Mouse (Mus musculus): ENCODE measurements around the gene Chn1. TPM values are rescaled to one million over a fixed set of nuclear protein-coding genes. Genes with fewer than 3 reads are reported as not detected.

Gene Chn1
- total and polyA plus RNA-seq, 3 experiments = 0.30 to 1.2 (median 0.60) TPM

GRCm38 (mm10) chr2:73590106-73590505, 185.0 kb downstream of the Chn1 start:
- H3K4me1 ChIP-seq (ENCODE audit: insufficient read depth, low read depth, low read length) = no peaks in the 10 kb centered on the region
- TF ChIP-seq POLR2AphosphoS5 (IDR thresholded peaks at IDR 0.05; ENCODE audit: insufficient replicate concordance, low read depth, low read length) (no peak), TAL1 (conservative IDR thresholded peaks at IDR 0.05; ENCODE audit: low read depth, low read length) (no peak), GATA1 (IDR thresholded peaks at IDR 0.05; ENCODE audit: borderline replicate concordance, low read length) (no peak), CTCF (IDR thresholded peaks at IDR 0.05; ENCODE audit: low read depth, low read length) (no peak), GATA2 (IDR thresholded peaks at IDR 0.05; ENCODE audit: borderline replicate concordance, low read depth, low read length) (no peak)
- H3K4me3 ChIP-seq (ENCODE audit: low read depth, low read length) = no peak overlapping the region
- H3K9me3 ChIP-seq (replicated peaks) = no peaks in the 10 kb centered on the region
- ATAC-seq (ENCODE audit: extremely low read depth, insufficient number of reproducible peaks, low FRiP score, poor library complexity, severe bottlenecking) = no peak
- H3K36me3 ChIP-seq (replicated peaks) = no peaks in the 10 kb centered on the region
- no peak for DNase-seq (ENCODE audit: low spot score)
- H3K27me3 ChIP-seq (ENCODE audit: insufficient read depth, low read length) = no peaks in the 10 kb centered on the region; the same call in 1 of the 2 replicates

GRCm38 (mm10) chr2:73588951-73589350, 186.2 kb downstream of the Chn1 start:
- no peaks in the 10 kb centered on the region for H3K36me3 ChIP-seq (replicated peaks)
- TF ChIP-seq GATA2 (IDR thresholded peaks at IDR 0.05; ENCODE audit: borderline replicate concordance, low read depth, low read length) (no peak), CTCF (IDR thresholded peaks at IDR 0.05; ENCODE audit: low read depth, low read length) (no peak), GATA1 (IDR thresholded peaks at IDR 0.05; ENCODE audit: borderline replicate concordance, low read length) (no peak), TAL1 (conservative IDR thresholded peaks at IDR 0.05; ENCODE audit: low read depth, low read length) (no peak), POLR2AphosphoS5 (IDR thresholded peaks at IDR 0.05; ENCODE audit: insufficient replicate concordance, low read depth, low read length) (no peak)
- no peak overlapping the region for H3K4me3 ChIP-seq (ENCODE audit: low read depth, low read length)
- H3K27me3 ChIP-seq (ENCODE audit: insufficient read depth, low read length) = no peaks in the 10 kb centered on the region; the same call in 1 of the 2 replicates
- DNase-seq (ENCODE audit: low spot score) (no peak), ATAC-seq (ENCODE audit: extremely low read depth, insufficient number of reproducible peaks, low FRiP score, poor library complexity, severe bottlenecking) (no peak)
- no peaks in the 10 kb centered on the region for H3K4me1 ChIP-seq (ENCODE audit: insufficient read depth, low read depth, low read length)
- no peaks in the 10 kb centered on the region for H3K9me3 ChIP-seq (replicated peaks)

GRCm38 (mm10) chr2:73587109-73587506, 188.0 kb downstream of the Chn1 start:
- DNase-seq (ENCODE audit: low spot score) (no peak), ATAC-seq (ENCODE audit: extremely low read depth, insufficient number of reproducible peaks, low FRiP score, poor library complexity, severe bottlenecking) (no peak)
- Histone ChIP-seq H3K27me3 (ENCODE audit: insufficient read depth, low read length) (peaks cover 8% of the 10 kb centered on the region), H3K9me3 (replicated peaks) (no peaks in the 10 kb centered on the region), H3K4me3 (ENCODE audit: low read depth, low read length) (no peak overlapping the region), H3K36me3 (replicated peaks) (no peaks in the 10 kb centered on the region), H3K4me1 (ENCODE audit: insufficient read depth, low read depth, low read length) (no peaks in the 10 kb centered on the region)
- no peak for TF ChIP-seq TAL1 (conservative IDR thresholded peaks at IDR 0.05; ENCODE audit: low read depth, low read length)
- TF ChIP-seq POLR2AphosphoS5 (IDR thresholded peaks at IDR 0.05; ENCODE audit: insufficient replicate concordance, low read depth, low read length) = no peak
- TF ChIP-seq CTCF (IDR thresholded peaks at IDR 0.05; ENCODE audit: low read depth, low read length) = no peak
- no peak for TF ChIP-seq GATA1 (IDR thresholded peaks at IDR 0.05; ENCODE audit: borderline replicate concordance, low read length)
- TF ChIP-seq GATA2 (IDR thresholded peaks at IDR 0.05; ENCODE audit: borderline replicate concordance, low read depth, low read length) = no peak

GRCm38 (mm10) chr2:73586392-73587108, 188.6 kb downstream of the Chn1 start:
- H3K4me3 ChIP-seq (ENCODE audit: low read depth, low read length) = no peak overlapping the region
- DNase-seq (ENCODE audit: low spot score) = no peak
- H3K4me1 ChIP-seq (ENCODE audit: insufficient read depth, low read depth, low read length) = no peaks in the 10 kb centered on the region
- H3K36me3 ChIP-seq (replicated peaks) = no peaks in the 10 kb centered on the region
- no peaks in the 10 kb centered on the region for H3K9me3 ChIP-seq (replicated peaks)
- TF ChIP-seq POLR2AphosphoS5 (IDR thresholded peaks at IDR 0.05; ENCODE audit: insufficient replicate concordance, low read depth, low read length) (no peak), GATA1 (IDR thresholded peaks at IDR 0.05; ENCODE audit: borderline replicate concordance, low read length) (no peak), CTCF (IDR thresholded peaks at IDR 0.05; ENCODE audit: low read depth, low read length) (no peak), TAL1 (conservative IDR thresholded peaks at IDR 0.05; ENCODE audit: low read depth, low read length) (no peak), GATA2 (IDR thresholded peaks at IDR 0.05; ENCODE audit: borderline replicate concordance, low read depth, low read length) (no peak)
- peaks cover 8% of the 10 kb centered on the region for H3K27me3 ChIP-seq (ENCODE audit: insufficient read depth, low read length)
- ATAC-seq (ENCODE audit: extremely low read depth, insufficient number of reproducible peaks, low FRiP score, poor library complexity, severe bottlenecking) = no peak

- ATAC-seq (ENCODE audit: extremely low read depth, insufficient number of reproducible peaks, low FRiP score, poor library complexity, severe bottlenecking) (no peak), DNase-seq (ENCODE audit: low spot score) (no peak)
- no peak for TF ChIP-seq GATA2 (IDR thresholded peaks at IDR 0.05; ENCODE audit: borderline replicate concordance, low read depth, low read length)
- no peak for TF ChIP-seq POLR2AphosphoS5 (IDR thresholded peaks at IDR 0.05; ENCODE audit: insufficient replicate concordance, low read depth, low read length)
- TF ChIP-seq GATA1 (IDR thresholded peaks at IDR 0.05; ENCODE audit: borderline replicate concordance, low read length) = no peak
- no peak for TF ChIP-seq TAL1 (conservative IDR thresholded peaks at IDR 0.05; ENCODE audit: low read depth, low read length)
- TF ChIP-seq CTCF (IDR thresholded peaks at IDR 0.05; ENCODE audit: low read depth, low read length) = no peak
- Histone ChIP-seq H3K9me3 (replicated peaks) (no peaks in the 10 kb centered on the region), H3K36me3 (replicated peaks) (no peaks in the 10 kb centered on the region), H3K4me1 (ENCODE audit: insufficient read depth, low read depth, low read length) (no peaks in the 10 kb centered on the region), H3K4me3 (ENCODE audit: low read depth, low read length) (no peak overlapping the region), H3K27me3 (ENCODE audit: insufficient read depth, low read length) (peaks cover 12% of the 10 kb centered on the region)
Observed at GRCm38 (mm10) chr2:73585347-73585831, 189.8 kb downstream of the Chn1 start.

- TF ChIP-seq CTCF (IDR thresholded peaks at IDR 0.05; ENCODE audit: low read depth, low read length) (no peak), GATA1 (IDR thresholded peaks at IDR 0.05; ENCODE audit: borderline replicate concordance, low read length) (no peak), GATA2 (IDR thresholded peaks at IDR 0.05; ENCODE audit: borderline replicate concordance, low read depth, low read length) (no peak), TAL1 (conservative IDR thresholded peaks at IDR 0.05; ENCODE audit: low read depth, low read length) (no peak), POLR2AphosphoS5 (IDR thresholded peaks at IDR 0.05; ENCODE audit: insufficient replicate concordance, low read depth, low read length) (no peak)
- Histone ChIP-seq H3K27me3 (ENCODE audit: insufficient read depth, low read length) (peaks cover 17% of the 10 kb centered on the region), H3K4me3 (ENCODE audit: low read depth, low read length) (no peak overlapping the region), H3K4me1 (ENCODE audit: insufficient read depth, low read depth, low read length) (no peaks in the 10 kb centered on the region), H3K36me3 (replicated peaks) (no peaks in the 10 kb centered on the region), H3K9me3 (replicated peaks) (no peaks in the 10 kb centered on the region)
- ATAC-seq (ENCODE audit: extremely low read depth, insufficient number of reproducible peaks, low FRiP score, poor library complexity, severe bottlenecking) (no peak), DNase-seq (ENCODE audit: low spot score) (no peak)
Observed at GRCm38 (mm10) chr2:73584645-73585346, 190.3 kb downstream of the Chn1 start.
